Mouse (Mus musculus) megakaryocyte, adult 5-6 weeks (primary cell): ENCODE measurements around the gene Fh1. TPM values are rescaled to one million over a fixed set of nuclear protein-coding genes. Genes with fewer than 3 reads are reported as not detected.

Source experiments
- ATAC-seq: 2 replicates; pipeline ENCODE4 v1.8.0; 2016; ENCODE audit warnings: mild to moderate bottlenecking, inconsistent platforms; ENCODE audit not compliant: poor library complexity, severe bottlenecking
- total RNA-seq, 2 experiments: library from RNA; stranded (forward) in 1 of 2; stranded (reverse) in 1 of 2; fragments of 153-499, 151-499 nt in 1 of 2; fragments of 221-1000, 200-1000 nt in 1 of 2; gene quantifications; 2 replicates each; pipeline versions ENCODE4 v1.2.3 to v1.2.4; 2015 to 2017

Fh1 gene
- total RNA-seq, 2 experiments from 2014 or later = 65.9 to 106 TPM

DNA sequence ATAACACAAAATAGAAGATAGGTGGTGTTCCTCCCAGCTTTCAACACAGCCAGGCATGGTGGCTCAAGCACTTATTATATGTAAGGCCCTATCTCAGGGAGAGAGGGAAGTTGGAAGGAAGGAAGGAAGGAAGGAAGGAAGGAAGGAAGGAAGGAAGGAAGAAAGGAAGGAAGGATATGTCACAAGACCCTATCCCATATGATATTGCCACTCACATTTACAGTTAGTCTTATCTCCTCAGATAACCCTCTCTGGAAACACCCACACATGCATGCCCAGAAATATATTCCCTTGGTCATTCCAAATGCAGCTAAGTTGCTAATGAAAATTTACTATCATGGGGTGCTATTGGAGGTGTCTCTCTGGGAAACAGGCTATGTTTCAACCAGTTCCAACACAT, 63.6 kb downstream of the Fh1 start:
- ATAC-seq = no peak

- no peak for ATAC-seq
Measured at GRCm38 (mm10) chr1:175554641-175555040, 70.8 kb downstream of the Fh1 start.

- no peak for ATAC-seq
Measured at GRCm38 (mm10) chr1:175552474-175552873, 73.0 kb downstream of the Fh1 start.

DNA sequence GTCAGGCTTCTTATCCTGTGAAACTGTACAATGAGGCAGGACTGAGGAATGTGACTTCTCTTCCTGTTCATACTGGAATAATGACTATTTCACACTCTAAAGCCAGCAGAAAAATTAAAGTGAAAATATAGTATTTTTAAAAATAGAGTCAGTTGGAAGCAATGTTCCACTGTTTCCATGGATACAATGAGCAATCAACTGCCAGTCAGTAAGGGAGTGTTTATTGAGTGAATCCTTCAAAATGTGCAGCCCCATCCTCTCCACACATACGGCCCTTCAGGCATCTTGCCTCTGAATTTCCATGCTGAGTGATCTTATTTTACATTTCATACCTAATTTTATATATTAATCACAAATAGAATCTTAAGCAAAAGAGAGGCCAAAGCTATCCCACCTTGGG, 74.8 kb downstream of the Fh1 start:
- no peak for ATAC-seq

Other genes starting within 250 kb of the Fh1 start
- not detected in 2 replicates for gene Rgs7, start 133.1 kb downstream of the Fh1 start, total RNA-seq (2015)
- gene Rgs7, start 133.1 kb downstream of the Fh1 start, total RNA-seq (2017) = not detected in 2 replicates
- 15.3 and 15.9 TPM in 2 replicates for gene Kmo, start 5.3 kb downstream of the Fh1 start, total RNA-seq (2015)
- 27.6 and 34.5 TPM in 2 replicates for gene Kmo, start 5.3 kb downstream of the Fh1 start, total RNA-seq (2017)
- 1.5 and 1.9 TPM in 2 replicates for gene Opn3, start 67.1 kb upstream of the Fh1 start, total RNA-seq (2015)
- 0.37 and 1.7 TPM in 2 replicates for gene Opn3, start 67.1 kb upstream of the Fh1 start, total RNA-seq (2017)
- gene Chml, start 67.3 kb upstream of the Fh1 start, total RNA-seq (2015) = 14.2 and 17.0 TPM in 2 replicates
- 28.4 and 38.1 TPM in 2 replicates for gene Chml, start 67.3 kb upstream of the Fh1 start, total RNA-seq (2017)
- gene Wdr64, start 73.0 kb upstream of the Fh1 start, total RNA-seq (2015) = not detected in 2 replicates
- gene Wdr64, start 73.0 kb upstream of the Fh1 start, total RNA-seq (2017) = not detected in 2 replicates